Comparison of ENCODE assay signal across 8 mouse cellular contexts in the genomic region with DNA sequence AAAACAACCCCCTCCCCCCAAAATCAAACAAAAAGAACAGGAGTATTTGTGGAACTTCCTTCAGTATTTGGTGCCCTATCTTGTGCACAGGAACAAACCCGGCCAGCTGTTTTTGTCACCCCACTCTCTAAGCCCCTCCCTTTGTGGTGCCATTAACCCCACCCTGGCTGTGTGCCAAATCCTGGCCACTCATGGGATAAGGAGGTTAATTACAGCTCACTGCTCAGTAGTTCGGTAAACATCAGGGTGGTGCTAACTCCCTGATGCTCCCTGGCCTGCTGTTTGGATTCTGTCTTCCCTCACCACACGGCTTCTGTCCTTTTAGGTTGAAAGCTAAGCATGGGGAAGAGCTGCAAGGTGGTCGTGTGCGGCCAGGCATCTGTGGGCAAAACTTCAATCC. TPM values are rescaled to one million over a fixed set of nuclear protein-coding genes. Genes with fewer than 3 reads are reported as not detected.
DNase-seq lines count a peak whose midpoint lies in the region; ATAC-seq and TF ChIP-seq lines count a peak whose summit lies in the region.

No protein-coding gene starts in this region.

- ATAC-seq in erythroblast, adult 5-6 weeks (replicated peaks; ENCODE audit: low FRiP score, poor library complexity, severe bottlenecking) = no peak
- ATAC-seq in embryonic facial prominence, embryonic 11.5 days (replicated peaks; ENCODE audit: insufficient number of reproducible peaks, low FRiP score, low TSS enrichment, low read depth) = no peak
- ATAC-seq in hindbrain, postnatal 0 days = no peak
- no peak for ATAC-seq in liver, embryonic 12.5 days
- ATAC-seq in neural tube, embryonic 13.5 days (ENCODE audit: low read depth) = no peak
- ATAC-seq in activated CD4-positive, CD25-positive, alpha-beta regulatory T cell, adult 4 months = no peak

- H3K36me3 ChIP-seq in erythroblast, embryonic 14.5 days (ENCODE audit: control insufficient read depth) = peaks cover 31% of the 10 kb centered on the region
- H3K36me3 ChIP-seq in embryonic facial prominence, embryonic 11.5 days (replicated peaks; ENCODE audit: control insufficient read depth, insufficient read depth, low read depth, low read length) = peaks cover 7% of the 10 kb centered on the region
- peaks cover 18% of the 10 kb centered on the region for H3K36me3 ChIP-seq in hindbrain, postnatal 0 days (ENCODE audit: insufficient read depth, low read length)
- peaks cover 30% of the 10 kb centered on the region for H3K36me3 ChIP-seq in liver, embryonic 12.5 days
- peaks cover 32% of the 10 kb centered on the region for H3K36me3 ChIP-seq in neural tube, embryonic 13.5 days

- WGBS in embryonic facial prominence, embryonic 11.5 days = 64% methylated on average over 5 of the region's 5 CpGs
- 41% methylated on average over 5 of the region's 5 CpGs for WGBS in hindbrain, postnatal 0 days
- 52% methylated on average over 5 of the region's 5 CpGs for WGBS in liver, embryonic 12.5 days (ENCODE audit: insufficient replicate concordance)
- WGBS in neural tube, embryonic 13.5 days = 56% methylated on average over 5 of the region's 5 CpGs

- H3K9ac ChIP-seq in embryonic facial prominence, embryonic 11.5 days (replicated peaks; ENCODE audit: low read length) = no peak overlapping the region
- H3K9ac ChIP-seq in hindbrain, postnatal 0 days (replicated peaks; ENCODE audit: low read length) = no peak overlapping the region; the same call in 1 of the 2 replicates
- H3K9ac ChIP-seq in liver, embryonic 12.5 days = peak overlapping the region; percentile 85
- H3K9ac ChIP-seq in neural tube, embryonic 13.5 days = peak overlapping the region; percentile 89

- peak; percentile 18 for DNase-seq in embryonic facial prominence, embryonic 11.5 days (ENCODE audit: low spot score)
- no peak for DNase-seq in hindbrain, postnatal 0 days (ENCODE audit: low spot score)
- DNase-seq in cerebellum, postnatal 36 days = no peak

- H3K4me1 ChIP-seq in erythroblast, embryonic 14.5 days (ENCODE audit: control insufficient read depth) = peaks cover 63% of the 10 kb centered on the region
- H3K4me1 ChIP-seq in embryonic facial prominence, embryonic 11.5 days (ENCODE audit: control insufficient read depth, insufficient read depth, low read length) = peaks cover 2% of the 10 kb centered on the region; the same call in 1 of the 2 replicates
- H3K4me1 ChIP-seq in hindbrain, postnatal 0 days (ENCODE audit: insufficient read depth, low read length) = peaks cover 9% of the 10 kb centered on the region
- H3K4me1 ChIP-seq in liver, embryonic 12.5 days = peaks cover 63% of the 10 kb centered on the region
- peaks cover 32% of the 10 kb centered on the region for H3K4me1 ChIP-seq in neural tube, embryonic 13.5 days (replicated peaks)

- H3K9me3 ChIP-seq in erythroblast, embryonic 14.5 days (ENCODE audit: control insufficient read depth, low read length) = no peaks in the 10 kb centered on the region
- no peaks in the 10 kb centered on the region for H3K9me3 ChIP-seq in embryonic facial prominence, embryonic 11.5 days (replicated peaks; ENCODE audit: control insufficient read depth, low read length)
- no peaks in the 10 kb centered on the region for H3K9me3 ChIP-seq in hindbrain, postnatal 0 days (ENCODE audit: low read length)
- no peaks in the 10 kb centered on the region for H3K9me3 ChIP-seq in liver, embryonic 12.5 days (replicated peaks)
- H3K9me3 ChIP-seq in neural tube, embryonic 13.5 days = no peaks in the 10 kb centered on the region

- H3K27ac ChIP-seq in embryonic facial prominence, embryonic 11.5 days (replicated peaks; ENCODE audit: low read depth, low read length) = no peak overlapping the region
- no peak overlapping the region for H3K27ac ChIP-seq in hindbrain, postnatal 0 days
- peak overlapping the region; percentile 45; the same call in 1 of the 2 replicates for H3K27ac ChIP-seq in liver, embryonic 12.5 days
- H3K27ac ChIP-seq in neural tube, embryonic 13.5 days (replicated peaks) = 0 out of 2 replicates have a peak overlapping the region, but pooled peaks have one; percentile 6

- TF ChIP-seq CTCF in hindbrain, postnatal 0 days (IDR thresholded peaks at IDR 0.05; ENCODE audit: low read depth) = no peak

- H3K4me3 ChIP-seq in erythroblast, embryonic 14.5 days (replicated peaks) = peak overlapping the region; percentile 95
- no peak overlapping the region for H3K4me3 ChIP-seq in embryonic facial prominence, embryonic 11.5 days (ENCODE audit: low read depth, low read length)
- H3K4me3 ChIP-seq in hindbrain, postnatal 0 days (ENCODE audit: low read length) = peak overlapping the region; percentile 78; the same call in 1 of the 2 replicates
- H3K4me3 ChIP-seq in liver, embryonic 12.5 days = peak overlapping the region; percentile 88
- H3K4me3 ChIP-seq in neural tube, embryonic 13.5 days = peak overlapping the region; percentile 65

- no peaks in the 10 kb centered on the region for H3K27me3 ChIP-seq in erythroblast, embryonic 14.5 days (ENCODE audit: control insufficient read depth)
- no peaks in the 10 kb centered on the region for H3K27me3 ChIP-seq in embryonic facial prominence, embryonic 11.5 days (ENCODE audit: control insufficient read depth, insufficient read depth, low read length)
- no peaks in the 10 kb centered on the region for H3K27me3 ChIP-seq in hindbrain, postnatal 0 days (ENCODE audit: insufficient read depth, low read length)
- 0 out of 2 replicates have a peak, but pooled peaks cover under 1% of the 10 kb centered on the region for H3K27me3 ChIP-seq in liver, embryonic 12.5 days (replicated peaks)
- no peaks in the 10 kb centered on the region for H3K27me3 ChIP-seq in neural tube, embryonic 13.5 days

- peak overlapping the region; percentile 61 for H3K4me2 ChIP-seq in embryonic facial prominence, embryonic 11.5 days (ENCODE audit: low read depth, low read length)
- H3K4me2 ChIP-seq in hindbrain, postnatal 0 days (ENCODE audit: low read depth, low read length) = peak overlapping the region; percentile 57
- peak overlapping the region; percentile 83 for H3K4me2 ChIP-seq in liver, embryonic 12.5 days
- H3K4me2 ChIP-seq in neural tube, embryonic 13.5 days = peak overlapping the region; percentile 66

RNA-seq across cellular contexts. Expression of gene Dnajc7, which starts 3.9 kb away (rescaled TPM):
- 3.2 and 4.0 TPM in 2 replicates for polyA plus RNA-seq in erythroblast, embryonic 14.5 days (2012)
- total RNA-seq in erythroblast, adult 5-6 weeks (2015; ENCODE audit: low replicate concordance) = 31.8 and 31.9 TPM in 2 replicates
- total RNA-seq in erythroblast, adult 5-6 weeks (2017; ENCODE audit: low replicate concordance) = 25.8 and 50.7 TPM in 2 replicates
- polyA plus RNA-seq in embryonic facial prominence, embryonic 11.5 days (2014; fragmentation: Nextera tagmentation; extraction: Ambion mirVana) = 80.0 and 83.9 TPM in 2 replicates
- 64.6 and 73.8 TPM in 2 replicates for total RNA-seq in hindbrain, postnatal 0 days (2014; rRNA removed)
- polyA plus RNA-seq in hindbrain, postnatal 0 days (2015; fragmentation: Nextera tagmentation; extraction: Ambion mirVana) = 237 and 246 TPM in 2 replicates
- polyA plus RNA-seq in liver, embryonic 12.5 days (2016; fragmentation: Nextera tagmentation; extraction: Ambion mirVana) = 109 and 122 TPM in 2 replicates
- polyA plus RNA-seq in neural tube, embryonic 13.5 days (2015; fragmentation: Nextera tagmentation; extraction: Ambion mirVana) = 304 and 317 TPM in 2 replicates
- polyA plus RNA-seq in activated CD4-positive, CD25-positive, alpha-beta regulatory T cell, adult 4 months (2017; shearing (Covaris generic)) = 100 to 1,000 TPM; 237 to 338 TPM

RNA-seq across cellular contexts. Expression of gene Nkiras2, which starts 4.8 kb away (rescaled TPM):
- 3.2 and 4.0 TPM in 2 replicates for polyA plus RNA-seq in erythroblast, embryonic 14.5 days (2012)
- 10.2 and 18.2 TPM in 2 replicates for total RNA-seq in erythroblast, adult 5-6 weeks (2015; ENCODE audit: low replicate concordance)
- total RNA-seq in erythroblast, adult 5-6 weeks (2017; ENCODE audit: low replicate concordance) = 7.3 and 11.2 TPM in 2 replicates
- 79.5 and 93.0 TPM in 2 replicates for polyA plus RNA-seq in embryonic facial prominence, embryonic 11.5 days (2014; fragmentation: Nextera tagmentation; extraction: Ambion mirVana)
- 125 and 131 TPM in 2 replicates for total RNA-seq in hindbrain, postnatal 0 days (2014; rRNA removed)
- polyA plus RNA-seq in hindbrain, postnatal 0 days (2015; fragmentation: Nextera tagmentation; extraction: Ambion mirVana) = 77.5 and 82.1 TPM in 2 replicates
- polyA plus RNA-seq in liver, embryonic 12.5 days (2016; fragmentation: Nextera tagmentation; extraction: Ambion mirVana) = 22.5 and 24.4 TPM in 2 replicates
- 109 and 112 TPM in 2 replicates for polyA plus RNA-seq in neural tube, embryonic 13.5 days (2015; fragmentation: Nextera tagmentation; extraction: Ambion mirVana)
- 10 to 100 TPM; 28.2 to 28.8 TPM for polyA plus RNA-seq in activated CD4-positive, CD25-positive, alpha-beta regulatory T cell, adult 4 months (2017; shearing (Covaris generic))

RNA-seq across cellular contexts. Expression of gene Cnp, which starts 49.2 kb away (rescaled TPM):
- 0.09 and 0.11 TPM in 2 replicates for polyA plus RNA-seq in erythroblast, embryonic 14.5 days (2012)
- 1.5 and 1.9 TPM in 2 replicates for total RNA-seq in erythroblast, adult 5-6 weeks (2015; ENCODE audit: low replicate concordance)
- total RNA-seq in erythroblast, adult 5-6 weeks (2017; ENCODE audit: low replicate concordance) = 4.3 and 4.5 TPM in 2 replicates
- 20.0 and 23.6 TPM in 2 replicates for polyA plus RNA-seq in embryonic facial prominence, embryonic 11.5 days (2014; fragmentation: Nextera tagmentation; extraction: Ambion mirVana)
- 95.3 and 125 TPM in 2 replicates for total RNA-seq in hindbrain, postnatal 0 days (2014; rRNA removed)
- polyA plus RNA-seq in hindbrain, postnatal 0 days (2015; fragmentation: Nextera tagmentation; extraction: Ambion mirVana) = 121 and 146 TPM in 2 replicates
- 12.9 and 15.1 TPM in 2 replicates for polyA plus RNA-seq in liver, embryonic 12.5 days (2016; fragmentation: Nextera tagmentation; extraction: Ambion mirVana)
- 46.0 and 53.2 TPM in 2 replicates for polyA plus RNA-seq in neural tube, embryonic 13.5 days (2015; fragmentation: Nextera tagmentation; extraction: Ambion mirVana)
- 100 to 1,000 TPM; 181 to 201 TPM for polyA plus RNA-seq in activated CD4-positive, CD25-positive, alpha-beta regulatory T cell, adult 4 months (2017; shearing (Covaris generic))

Comparison
In these comparisons a context has a peak if more than half of its experiments do, and no peak if none do; other contexts are left out.
1. H3K27ac ChIP-seq: peak in liver, embryonic 12.5 days (single experiment) and neural tube, embryonic 13.5 days (single experiment); none in embryonic facial prominence, embryonic 11.5 days (single experiment) and hindbrain, postnatal 0 days (single experiment).
2. H3K9ac ChIP-seq: peak in liver, embryonic 12.5 days (single experiment) and neural tube, embryonic 13.5 days (single experiment); none in embryonic facial prominence, embryonic 11.5 days (single experiment) and hindbrain, postnatal 0 days (single experiment).
3. RNA of gene Dnajc7, which starts 3.9 kb away (polyA plus RNA-seq): 237 to 338 TPM in activated CD4-positive, CD25-positive, alpha-beta regulatory T cell, adult 4 months, 304 to 317 TPM in neural tube, embryonic 13.5 days, 237 to 246 TPM in hindbrain, postnatal 0 days, 109 to 122 TPM in liver, embryonic 12.5 days and 80.0 to 83.9 TPM in embryonic facial prominence, embryonic 11.5 days; 3.2 to 4.0 TPM in erythroblast, embryonic 14.5 days; every median in the first group is over 10 times any median in the second.
4. RNA of gene Cnp, which starts 49.2 kb away (polyA plus RNA-seq): 181 to 201 TPM in activated CD4-positive, CD25-positive, alpha-beta regulatory T cell, adult 4 months, 121 to 146 TPM in hindbrain, postnatal 0 days, 46.0 to 53.2 TPM in neural tube, embryonic 13.5 days, 20.0 to 23.6 TPM in embryonic facial prominence, embryonic 11.5 days and 12.9 to 15.1 TPM in liver, embryonic 12.5 days; 0.09 to 0.11 TPM in erythroblast, embryonic 14.5 days; every median in the first group is over 10 times any median in the second.
5. Peak in every context shown above with its lines, with median percentiles within 50 percentile points of each other: H3K4me2 ChIP-seq.